Mouse (Mus musculus): ENCODE measurements around the gene Tbcd. TPM values are rescaled to one million over a fixed set of nuclear protein-coding genes. Genes with fewer than 3 reads are reported as not detected.

The Tbcd gene
- polyA plus RNA-seq (2015; fragmentation: Nextera tagmentation; extraction: Ambion mirVana): 40.6 and 40.8 TPM in 2 replicates

- Histone ChIP-seq H3K4me2 (replicated peaks; ENCODE audit: low read depth, low read length) (peak within 1 kb of the TSS; percentile 83), H3K9ac (replicated peaks; ENCODE audit: low read length) (peak within 1 kb of the TSS; percentile 77), H3K27ac (ENCODE audit: low read length) (peak within 1 kb of the TSS; percentile 60; the same call in 1 of the 2 replicates), H3K36me3 (ENCODE audit: insufficient read depth, low read length) (peaks cover 7% of the 10 kb centered on the region; the same call in 1 of the 2 replicates), H3K4me1 (ENCODE audit: insufficient read depth, low read length) (peaks cover 6% of the 10 kb centered on the region; the same call in 1 of the 2 replicates), H3K4me3 (ENCODE audit: low read length) (peak within 1 kb of the TSS; percentile 82), H3K27me3 (ENCODE audit: insufficient read depth, low read length) (no peaks in the 10 kb centered on the region), H3K9me3 (ENCODE audit: low read length) (no peaks in the 10 kb centered on the region)
- ATAC-seq (ENCODE audit: low FRiP score, low TSS enrichment): peak; percentile 96
- WGBS: under 1% methylated on average over 58 of the region's 58 CpGs
Observed at GRCm38 (mm10) chr11:121451753-121452635, at the start of gene Tbcd. Gene Tbcd, plus strand, starts transcription at chr11:121451949.

GRCm38 (mm10) chr11:121407366-121408155 lies 44.2 kb upstream of the Tbcd start:
- Histone ChIP-seq H3K27ac (ENCODE audit: low read length) (no peak overlapping the region), H3K27me3 (ENCODE audit: insufficient read depth, low read length) (no peaks in the 10 kb centered on the region; the same call in 1 of the 2 replicates), H3K4me1 (ENCODE audit: insufficient read depth, low read length) (no peaks in the 10 kb centered on the region), H3K9me3 (ENCODE audit: low read length) (no peaks in the 10 kb centered on the region), H3K9ac (replicated peaks; ENCODE audit: low read length) (no peak overlapping the region), H3K4me3 (ENCODE audit: low read length) (no peak overlapping the region), H3K36me3 (ENCODE audit: insufficient read depth, low read length) (no peaks in the 10 kb centered on the region), H3K4me2 (replicated peaks; ENCODE audit: low read depth, low read length) (no peak overlapping the region)
- no peak for ATAC-seq (ENCODE audit: low FRiP score, low TSS enrichment)
- 69% methylated on average over 3 of the region's 3 CpGs for WGBS

GRCm38 (mm10) chr11:121414762-121415161 lies 37.0 kb upstream of the Tbcd start:
- H3K9me3 ChIP-seq (ENCODE audit: low read length): no peaks in the 10 kb centered on the region
- no peak overlapping the region for H3K4me3 ChIP-seq (ENCODE audit: low read length)
- no peaks in the 10 kb centered on the region; the same call in 1 of the 2 replicates for H3K27me3 ChIP-seq (ENCODE audit: insufficient read depth, low read length)
- no peak overlapping the region for H3K9ac ChIP-seq (replicated peaks; ENCODE audit: low read length)
- ATAC-seq (ENCODE audit: low FRiP score, low TSS enrichment): no peak
- 81% methylated on average over 5 of the region's 5 CpGs for WGBS
- H3K36me3 ChIP-seq (ENCODE audit: insufficient read depth, low read length): no peaks in the 10 kb centered on the region
- no peak overlapping the region for H3K27ac ChIP-seq (ENCODE audit: low read length)
- no peaks in the 10 kb centered on the region for H3K4me1 ChIP-seq (ENCODE audit: insufficient read depth, low read length)
- H3K4me2 ChIP-seq (replicated peaks; ENCODE audit: low read depth, low read length): no peak overlapping the region

GRCm38 (mm10) chr11:121415351-121415750 lies 36.4 kb upstream of the Tbcd start:
- Histone ChIP-seq H3K4me1 (ENCODE audit: insufficient read depth, low read length) (peaks cover 1% of the 10 kb centered on the region), H3K36me3 (ENCODE audit: insufficient read depth, low read length) (no peaks in the 10 kb centered on the region), H3K27ac (ENCODE audit: low read length) (no peak overlapping the region), H3K9ac (replicated peaks; ENCODE audit: low read length) (no peak overlapping the region), H3K9me3 (ENCODE audit: low read length) (no peaks in the 10 kb centered on the region), H3K27me3 (ENCODE audit: insufficient read depth, low read length) (no peaks in the 10 kb centered on the region; the same call in 1 of the 2 replicates), H3K4me2 (replicated peaks; ENCODE audit: low read depth, low read length) (no peak overlapping the region), H3K4me3 (ENCODE audit: low read length) (no peak overlapping the region)
- WGBS: 57% methylated on average over 5 of the region's 5 CpGs
- ATAC-seq (ENCODE audit: low FRiP score, low TSS enrichment): no peak

GRCm38 (mm10) chr11:121417971-121418370 lies 33.8 kb upstream of the Tbcd start:
- ATAC-seq (ENCODE audit: low FRiP score, low TSS enrichment): no peak
- Histone ChIP-seq H3K4me3 (ENCODE audit: low read length) (no peak overlapping the region), H3K36me3 (ENCODE audit: insufficient read depth, low read length) (no peaks in the 10 kb centered on the region), H3K4me2 (replicated peaks; ENCODE audit: low read depth, low read length) (no peak overlapping the region), H3K27me3 (ENCODE audit: insufficient read depth, low read length) (no peaks in the 10 kb centered on the region), H3K9me3 (ENCODE audit: low read length) (no peaks in the 10 kb centered on the region), H3K9ac (replicated peaks; ENCODE audit: low read length) (no peak overlapping the region), H3K4me1 (ENCODE audit: insufficient read depth, low read length) (peaks cover 11% of the 10 kb centered on the region), H3K27ac (ENCODE audit: low read length) (no peak overlapping the region)
- WGBS: 84% methylated on average over 5 of the region's 5 CpGs

- no peak for ATAC-seq (ENCODE audit: low FRiP score, low TSS enrichment)
- Histone ChIP-seq H3K4me1 (ENCODE audit: insufficient read depth, low read length) (peaks cover 11% of the 10 kb centered on the region), H3K27ac (ENCODE audit: low read length) (no peak overlapping the region), H3K9me3 (ENCODE audit: low read length) (no peaks in the 10 kb centered on the region), H3K9ac (replicated peaks; ENCODE audit: low read length) (no peak overlapping the region), H3K36me3 (ENCODE audit: insufficient read depth, low read length) (no peaks in the 10 kb centered on the region), H3K4me2 (replicated peaks; ENCODE audit: low read depth, low read length) (no peak overlapping the region), H3K4me3 (ENCODE audit: low read length) (no peak overlapping the region), H3K27me3 (ENCODE audit: insufficient read depth, low read length) (no peaks in the 10 kb centered on the region)
- WGBS: 41% methylated on average over 2 of the region's 2 CpGs
Observed at GRCm38 (mm10) chr11:121418932-121419331, 32.8 kb upstream of the Tbcd start.

GRCm38 (mm10) chr11:121420379-121420778 lies 31.4 kb upstream of the Tbcd start:
- H3K27me3 ChIP-seq (ENCODE audit: insufficient read depth, low read length): no peaks in the 10 kb centered on the region
- H3K36me3 ChIP-seq (ENCODE audit: insufficient read depth, low read length): no peaks in the 10 kb centered on the region
- H3K27ac ChIP-seq (ENCODE audit: low read length): no peak overlapping the region
- 52% methylated on average over 5 of the region's 5 CpGs for WGBS
- no peak for ATAC-seq (ENCODE audit: low FRiP score, low TSS enrichment)
- H3K4me1 ChIP-seq (ENCODE audit: insufficient read depth, low read length): peaks cover 11% of the 10 kb centered on the region
- H3K4me2 ChIP-seq (replicated peaks; ENCODE audit: low read depth, low read length): peak overlapping the region; percentile 76
- no peaks in the 10 kb centered on the region for H3K9me3 ChIP-seq (ENCODE audit: low read length)
- peak overlapping the region; percentile 82; the same call in 1 of the 2 replicates for H3K4me3 ChIP-seq (ENCODE audit: low read length)
- no peak overlapping the region for H3K9ac ChIP-seq (replicated peaks; ENCODE audit: low read length)

- Histone ChIP-seq H3K4me1 (ENCODE audit: insufficient read depth, low read length) (peaks cover 11% of the 10 kb centered on the region), H3K36me3 (ENCODE audit: insufficient read depth, low read length) (no peaks in the 10 kb centered on the region), H3K9me3 (ENCODE audit: low read length) (no peaks in the 10 kb centered on the region), H3K27ac (ENCODE audit: low read length) (peak within 1 kb of the TSS; percentile 79), H3K4me2 (replicated peaks; ENCODE audit: low read depth, low read length) (peak within 1 kb of the TSS; percentile 76), H3K9ac (replicated peaks; ENCODE audit: low read length) (peak within 1 kb of the TSS; percentile 70), H3K27me3 (ENCODE audit: insufficient read depth, low read length) (no peaks in the 10 kb centered on the region), H3K4me3 (ENCODE audit: low read length) (peak within 1 kb of the TSS; percentile 82)
- ATAC-seq (ENCODE audit: low FRiP score, low TSS enrichment): peak; percentile 100
- WGBS: under 1% methylated on average over 28 of the region's 28 CpGs
Observed at GRCm38 (mm10) chr11:121420830-121421552, 30.8 kb upstream of the Tbcd start, which contains the start of gene Fn3krp. Gene Fn3krp, plus strand, starts transcription at chr11:121421401.

GRCm38 (mm10) chr11:121421553-121422173 lies 30.1 kb upstream of the Tbcd start:
- Histone ChIP-seq H3K9me3 (ENCODE audit: low read length) (no peaks in the 10 kb centered on the region), H3K27me3 (ENCODE audit: insufficient read depth, low read length) (no peaks in the 10 kb centered on the region), H3K27ac (ENCODE audit: low read length) (peak overlapping the region; percentile 76), H3K36me3 (ENCODE audit: insufficient read depth, low read length) (no peaks in the 10 kb centered on the region), H3K4me3 (ENCODE audit: low read length) (peak overlapping the region; percentile 82), H3K9ac (replicated peaks; ENCODE audit: low read length) (peak overlapping the region; percentile 70), H3K4me2 (replicated peaks; ENCODE audit: low read depth, low read length) (peak overlapping the region; percentile 76), H3K4me1 (ENCODE audit: insufficient read depth, low read length) (peaks cover 11% of the 10 kb centered on the region)
- WGBS: 1% methylated on average over 28 of the region's 28 CpGs
- peak; percentile 79 for ATAC-seq (ENCODE audit: low FRiP score, low TSS enrichment)

All from kidney, embryonic 16.5 days (tissue).